Mouse (Mus musculus) ES-E14 (cell line): ENCODE results near the gene Jund. TPM values are rescaled to one million over a fixed set of nuclear protein-coding genes. Genes with fewer than 3 reads are reported as not detected.

Experiments
- DNase-seq: peaks from one replicate; pipeline ENCODE4 v3.0.0-alpha.2; 2013; ENCODE audit warnings: low read depth, low spot score
- H3K27ac ChIP-seq: 2 replicates; pipeline ENCODE4 v1.5.1; 2012; ENCODE audit warnings: low read depth, mild to moderate bottlenecking, low read length, moderate library complexity, mixed read lengths; ENCODE audit not compliant: poor library complexity, insufficient read depth, severe bottlenecking
- H3K36me3 ChIP-seq: 2 replicates; pipeline ENCODE4 v1.6.1; 2012; ENCODE audit warnings: mild to moderate bottlenecking, low read length, moderate library complexity, mixed read lengths; ENCODE audit not compliant: control insufficient read depth, poor library complexity, insufficient read depth, severe bottlenecking
- H3K4me1 ChIP-seq, 2 experiments: fragments of 150-350 bp in 1 of 2; sonication (generic) in 1 of 2; 2 replicates each; pipeline ENCODE4 v1.6.1; 2012; ENCODE audit warnings: low read length in 2 of 2, mild to moderate bottlenecking in 1 of 2, mixed read lengths in 1 of 2; ENCODE audit not compliant: control insufficient read depth in 2 of 2, insufficient read depth in 2 of 2, poor library complexity in 1 of 2
- H3K4me3 ChIP-seq, 2 experiments: fragments of 150-350 bp in 1 of 2; sonication (generic) in 1 of 2; 2 replicates each; pipeline ENCODE4 v1.5.1; 2012; ENCODE audit warnings: low read length in 2 of 2, low read depth in 1 of 2, mild to moderate bottlenecking in 1 of 2, mixed read lengths in 1 of 2; ENCODE audit not compliant: insufficient read depth in 1 of 2, poor library complexity in 1 of 2, severe bottlenecking in 1 of 2
- H3K9ac ChIP-seq: 2 replicates; pipeline ENCODE4 v1.6.1; 2012; ENCODE audit warnings: low read depth, mild to moderate bottlenecking, low read length, mixed read lengths; ENCODE audit not compliant: poor library complexity, insufficient read depth, severe bottlenecking
- H3K9me3 ChIP-seq: fragments of 150-350 bp; sonication (generic); 2 replicates; pipeline ENCODE4 v1.6.1; 2012; ENCODE audit warnings: low read depth, mild to moderate bottlenecking, low read length; ENCODE audit not compliant: control insufficient read depth, insufficient read depth
- CHD2 ChIP-seq: IDR thresholded peaks from 2 replicates; pipeline ENCODE4 v1.6.1; 2014; ENCODE audit warnings: mild to moderate bottlenecking, low read depth, low read length, inconsistent platforms
- HCFC1 ChIP-seq: IDR thresholded peaks from 2 replicates; pipeline ENCODE4 v1.6.1; 2012; ENCODE audit warnings: low read length, inconsistent platforms, borderline replicate concordance; ENCODE audit not compliant: insufficient read depth
- MAFK ChIP-seq: IDR thresholded peaks from 2 replicates; pipeline ENCODE4 v1.6.1; 2014; ENCODE audit warnings: mild to moderate bottlenecking, low read depth, low read length, inconsistent platforms; ENCODE audit not compliant: insufficient read depth
- ZC3H11A ChIP-seq: IDR thresholded peaks from 2 replicates; pipeline ENCODE4 v1.6.1; 2012; ENCODE audit warnings: low read depth, mild to moderate bottlenecking, inconsistent platforms, low read length, borderline replicate concordance
- ZNF384 ChIP-seq: IDR thresholded peaks from 2 replicates; pipeline ENCODE4 v1.6.1; 2012; ENCODE audit warnings: low read depth, low read length, inconsistent platforms
- in situ Hi-C, 2 experiments: fragments of 600-800 bp; cut with MboI; formaldehyde crosslinking; loops; one replicate each; pipeline ENCODE4 v1.15.1; 2025; ENCODE audit warnings: low sequenced_read_pairs in 2 of 2, inconsistent platforms in 1 of 2; ENCODE audit not compliant: unreplicated experiment in 2 of 2
- total RNA-seq: library from RNA; depleted of rRNA; stranded (reverse); fragments of 300-350 nt; gene quantifications from 2 replicates; pipeline ENCODE4 v1.2.3, GENCODE M21; 2012

The Jund gene
- total RNA-seq, 1 experiment = 60.1 TPM

- Histone ChIP-seq H3K9ac (no peak overlapping the region), H3K4me1 (peaks cover 0 to 8% of the 10 kb centered on the region in 2 experiments; a peak in 1 of 4 replicates), H3K36me3 (no peaks in the 10 kb centered on the region), H3K4me3 (no peak overlapping the region), H3K27ac (no peak overlapping the region), H3K9me3 (no peaks in the 10 kb centered on the region)
- TF ChIP-seq ZNF384 = no peak
- no peak for TF ChIP-seq CHD2
- no peak for TF ChIP-seq ZC3H11A
- no peak for DNase-seq
- in situ Hi-C loops = no loop called here
Observed at GRCm38 (mm10) chr8:70713991-70714390, 15.2 kb downstream of the Jund start.

GRCm38 (mm10) chr8:70715086-70715485, 16.3 kb downstream of the Jund start:
- Histone ChIP-seq H3K36me3 (no peaks in the 10 kb centered on the region), H3K4me3 (no peak overlapping the region), H3K4me1 (peaks cover 0 to 10% of the 10 kb centered on the region in 2 experiments; a peak in 1 of 4 replicates), H3K9me3 (no peaks in the 10 kb centered on the region), H3K9ac (no peak overlapping the region), H3K27ac (no peak overlapping the region)
- no peak for TF ChIP-seq HCFC1
- no peak for TF ChIP-seq CHD2
- no peak for TF ChIP-seq ZNF384
- no peak for TF ChIP-seq ZC3H11A
- no peak for TF ChIP-seq MAFK
- in situ Hi-C loops = loop anchor here (5.0 kb wide), 2 partner anchors 37 to 42 kb away; partner anchors contain the start of gene Rab3a (in 1 of the 2)
- DNase-seq = no peak

GRCm38 (mm10) chr8:70716521-70717400, 18.0 kb downstream of the Jund start:
- in situ Hi-C loops = loop anchor here (5.0 kb wide), 2 partner anchors 36 to 41 kb away; partner anchors contain the start of gene Rab3a (in 1 of the 2)

GRCm38 (mm10) chr8:70718297-70718696, 19.5 kb downstream of the Jund start, which contains the start of gene Gm3336:
Gene Gm3336, plus strand, starts transcription at chr8:70718543.
- no peak for DNase-seq
- no peaks in the 10 kb centered on the region for H3K9me3 ChIP-seq
- H3K4me1 ChIP-seq = peaks cover 0 to 12% of the 10 kb centered on the region in 2 experiments; a peak in 1 of 4 replicates
- TF ChIP-seq HCFC1 = no peak
- TF ChIP-seq MAFK = no peak
- TF ChIP-seq ZC3H11A = no peak
- TF ChIP-seq ZNF384 = no peak
- no peak for TF ChIP-seq CHD2
- H3K27ac ChIP-seq = no peak within 1 kb of the TSS
- 0 out of 2 replicates have a peak within 1 kb of the TSS, but pooled peaks have one; percentile 58 for H3K9ac ChIP-seq
- in situ Hi-C loops = loop anchor here (5.0 kb wide), 2 partner anchors 34 to 39 kb away; partner anchors contain the start of gene Rab3a (in 1 of the 2)
- H3K36me3 ChIP-seq = no peaks in the 10 kb centered on the region
- peak within 1 kb of the TSS in 1 of 2 experiments; percentile 35; a peak in 1 of 4 replicates for H3K4me3 ChIP-seq

More at GRCm38 (mm10) chr8:70716521-70717400, 18.0 kb downstream of the Jund start:
- Histone ChIP-seq H3K27ac (no peak overlapping the region), H3K9me3 (no peaks in the 10 kb centered on the region), H3K36me3 (no peaks in the 10 kb centered on the region), H3K4me1 (peaks cover 0 to 12% of the 10 kb centered on the region in 2 experiments; a peak in 1 of 4 replicates), H3K9ac (peak overlapping the region; percentile 28; the same call in 1 of the 2 replicates), H3K4me3 (peak overlapping the region; percentile 34 to 48; a peak in 3 of 4 replicates)
- no peak for DNase-seq
- no peak for TF ChIP-seq HCFC1
- TF ChIP-seq MAFK = no peak
- TF ChIP-seq ZC3H11A = no peak
- no peak for TF ChIP-seq CHD2
- no peak for TF ChIP-seq ZNF384
